Mouse (Mus musculus) neutrophil, adult 59 days (primary cell): ENCODE data around the gene Tmem233. TPM values are rescaled to one million over a fixed set of nuclear protein-coding genes. Genes with fewer than 3 reads are reported as not detected.

Experiments used
- total RNA-seq, 2 experiments: library from RNA; stranded (reverse); gene quantifications; 1 replicate in 1 of 2; 2 replicates in 1 of 2; pipeline ENCODE4 v1.2.4; 2023

Tmem233 gene
- not detected for total RNA-seq

GRCm38 (mm10) chr5:116083081-116083480, at the start of gene Tmem233:
Tmem233 (minus strand) TSS chr5:116083244.

GRCm38 (mm10) chr5:116024327-116024739, 58.7 kb downstream of the Tmem233 start, which contains the start of gene Prkab1:
Prkab1 (minus strand) TSS chr5:116024508.

Other genes starting within 250 kb of the Tmem233 start
- gene Cit, start 238.0 kb downstream of the Tmem233 start, total RNA-seq, result 10 to 100 TPM; 40.7 to 50.9 TPM
- 100 to 1,000 TPM; 177 to 228 TPM for gene Prkab1, start 58.7 kb downstream of the Tmem233 start, total RNA-seq
- not detected for gene Ccdc60, start 205.7 kb upstream of the Tmem233 start, total RNA-seq